In genomic region chr3:96601251-96601787, GRCm38 (mm10) we compare ENCODE assay signal across 8 mouse cellular contexts. TPM values are rescaled to one million over a fixed set of nuclear protein-coding genes. Genes with fewer than 3 reads are reported as not detected.
A peak's percentile ranks its signal among the peaks of the same experiment; 100 is the strongest.
DNase-seq lines count a peak whose midpoint lies in the region; ATAC-seq and TF ChIP-seq lines count a peak whose summit lies in the region.

No protein-coding gene starts in this region.

- DNase-seq in cerebellum, adult 18-20 months: peak; percentile 76
- peak; percentile 63 for DNase-seq in gastrocnemius, adult 18-20 months (ENCODE audit: low spot score)
- DNase-seq in hindbrain, embryonic 14.5 days (ENCODE audit: low spot score): peak; percentile 76
- peak; percentile 63 to 68 for DNase-seq in left cerebral cortex, postnatal 36 days (ENCODE audit: low spot score in 2 of 2)
- DNase-seq in midbrain, embryonic 11.5 days (ENCODE audit: low spot score, missing footprints): peak; percentile 94
- peak; percentile 60 for DNase-seq in stomach, postnatal 0 days (ENCODE audit: low spot score)

- peak overlapping the region; percentile 81 for H3K9ac ChIP-seq in hindbrain, embryonic 14.5 days
- peak overlapping the region; percentile 88 for H3K9ac ChIP-seq in midbrain, embryonic 11.5 days (ENCODE audit: low read length)
- peak overlapping the region; percentile 72 for H3K9ac ChIP-seq in stomach, postnatal 0 days (ENCODE audit: low read length)

- peak overlapping the region; percentile 61 for H3K4me2 ChIP-seq in hindbrain, embryonic 14.5 days (replicated peaks)
- H3K4me2 ChIP-seq in midbrain, embryonic 11.5 days: peak overlapping the region; percentile 71
- H3K4me2 ChIP-seq in stomach, postnatal 0 days (replicated peaks; ENCODE audit: low read depth): peak overlapping the region; percentile 69

- ATAC-seq in erythroblast, adult 5-6 weeks (replicated peaks; ENCODE audit: low FRiP score, poor library complexity, severe bottlenecking): no peak
- peak; percentile 61 for ATAC-seq in hindbrain, embryonic 14.5 days (ENCODE audit: low FRiP score)
- peak; percentile 72 for ATAC-seq in midbrain, embryonic 11.5 days (ENCODE audit: low FRiP score)
- ATAC-seq in stomach, postnatal 0 days (ENCODE audit: low FRiP score, low TSS enrichment): peak; percentile 62

- peaks cover 76% of the 10 kb centered on the region for H3K27me3 ChIP-seq in erythroblast, embryonic 14.5 days (ENCODE audit: control insufficient read depth)
- no peaks in the 10 kb centered on the region for H3K27me3 ChIP-seq in hindbrain, embryonic 14.5 days (ENCODE audit: control insufficient read depth, insufficient read depth, low read length)
- H3K27me3 ChIP-seq in midbrain, embryonic 11.5 days (ENCODE audit: control insufficient read depth, insufficient read depth, low read length): peaks cover 10% of the 10 kb centered on the region; the same call in 1 of the 2 replicates
- no peaks in the 10 kb centered on the region for H3K27me3 ChIP-seq in stomach, postnatal 0 days (ENCODE audit: control insufficient read depth, insufficient read depth, low read length)

- peak overlapping the region; percentile 60 for H3K4me3 ChIP-seq in erythroblast, embryonic 14.5 days (replicated peaks)
- peak overlapping the region; percentile 76 for H3K4me3 ChIP-seq in hindbrain, embryonic 14.5 days (replicated peaks; ENCODE audit: low read length)
- peak overlapping the region; percentile 90 for H3K4me3 ChIP-seq in midbrain, embryonic 11.5 days (ENCODE audit: low read depth, low read length)
- peak overlapping the region; percentile 61 for H3K4me3 ChIP-seq in stomach, postnatal 0 days (ENCODE audit: low read depth, low read length)

- peaks cover 12% of the 10 kb centered on the region for H3K9me3 ChIP-seq in erythroblast, embryonic 14.5 days (ENCODE audit: control insufficient read depth, low read length)
- H3K9me3 ChIP-seq in hindbrain, embryonic 14.5 days (ENCODE audit: control insufficient read depth, low read length): no peaks in the 10 kb centered on the region
- H3K9me3 ChIP-seq in midbrain, embryonic 11.5 days (ENCODE audit: control insufficient read depth, low read length): no peaks in the 10 kb centered on the region
- no peaks in the 10 kb centered on the region for H3K9me3 ChIP-seq in stomach, postnatal 0 days (ENCODE audit: control insufficient read depth, low read length)

- H3K4me1 ChIP-seq in erythroblast, embryonic 14.5 days (ENCODE audit: control insufficient read depth): peaks cover 20% of the 10 kb centered on the region
- peaks cover 59% of the 10 kb centered on the region for H3K4me1 ChIP-seq in hindbrain, embryonic 14.5 days (replicated peaks; ENCODE audit: control insufficient read depth, insufficient read depth, low read length)
- peaks cover 46% of the 10 kb centered on the region for H3K4me1 ChIP-seq in midbrain, embryonic 11.5 days (ENCODE audit: control insufficient read depth, insufficient read depth, low read length)
- H3K4me1 ChIP-seq in stomach, postnatal 0 days (replicated peaks; ENCODE audit: control insufficient read depth, insufficient read depth): 0 out of 2 replicates have a peak, but pooled peaks cover 3% of the 10 kb centered on the region

- WGBS in hindbrain, embryonic 14.5 days: under 1% methylated on average over 33 of the region's 40 CpGs
- 0% methylated on average over 34 of the region's 40 CpGs for WGBS in midbrain, embryonic 11.5 days
- under 1% methylated on average over 30 of the region's 40 CpGs for WGBS in stomach, postnatal 0 days

- peak overlapping the region; percentile 91 for H3K27ac ChIP-seq in hindbrain, embryonic 14.5 days
- peak overlapping the region; percentile 88 for H3K27ac ChIP-seq in midbrain, embryonic 11.5 days (ENCODE audit: low read depth, low read length)
- H3K27ac ChIP-seq in stomach, postnatal 0 days (replicated peaks): peak overlapping the region; percentile 97

- no peak for TF ChIP-seq CTCF in stomach, postnatal 0 days (IDR thresholded peaks at IDR 0.05; ENCODE audit: low read depth)

- intact Hi-C loops in left cerebral cortex, postnatal 36 days (cut with DNase I): no loop called here

- no peak for TF ChIP-seq EP300 in stomach, postnatal 0 days (optimal IDR thresholded peaks at IDR 0.05)

- no peaks in the 10 kb centered on the region for H3K36me3 ChIP-seq in erythroblast, embryonic 14.5 days (ENCODE audit: control insufficient read depth)
- H3K36me3 ChIP-seq in hindbrain, embryonic 14.5 days (replicated peaks; ENCODE audit: control insufficient read depth, insufficient read depth): no peaks in the 10 kb centered on the region
- H3K36me3 ChIP-seq in midbrain, embryonic 11.5 days (ENCODE audit: control insufficient read depth, insufficient read depth, low read length): no peaks in the 10 kb centered on the region
- no peaks in the 10 kb centered on the region for H3K36me3 ChIP-seq in stomach, postnatal 0 days (ENCODE audit: control insufficient read depth, insufficient read depth, low read length)

RNA-seq across cellular contexts. Expression of gene Lix1l, which starts 0.4 kb away (rescaled TPM):
- 0.01 TPM in 1 of 2 replicates, not detected in the other for polyA plus RNA-seq in erythroblast, embryonic 14.5 days (2012)
- not detected in 2 replicates for total RNA-seq in erythroblast, adult 5-6 weeks (2015; ENCODE audit: low replicate concordance)
- total RNA-seq in erythroblast, adult 5-6 weeks (2017; ENCODE audit: low replicate concordance): not detected in 2 replicates
- total RNA-seq in gastrocnemius, adult 18-20 months (2021): 1 to 10 TPM; 4.2 to 7.6 TPM
- polyA plus RNA-seq in hindbrain, embryonic 14.5 days (2014; fragmentation: Nextera tagmentation; extraction: Ambion mirVana): 6.1 and 6.4 TPM in 2 replicates
- total RNA-seq in left cerebral cortex, postnatal 36 days (2021): 10 to 100 TPM; 17.3 to 18.3 TPM
- polyA plus RNA-seq in midbrain, embryonic 11.5 days (2014; fragmentation: Nextera tagmentation; extraction: Ambion mirVana): 6.4 TPM in 2 replicates
- polyA plus RNA-seq in stomach, postnatal 0 days (2015; fragmentation: Nextera tagmentation; extraction: Ambion mirVana): 3.7 and 3.8 TPM in 2 replicates

RNA-seq across cellular contexts. Expression of gene Ankrd34a, which starts 4.9 kb away (rescaled TPM):
- not detected in 2 replicates for polyA plus RNA-seq in erythroblast, embryonic 14.5 days (2012)
- not detected in 2 replicates for total RNA-seq in erythroblast, adult 5-6 weeks (2015; ENCODE audit: low replicate concordance)
- total RNA-seq in erythroblast, adult 5-6 weeks (2017; ENCODE audit: low replicate concordance): not detected in 2 replicates
- 1 to 10 TPM; 1.0 to 1.7 TPM for total RNA-seq in gastrocnemius, adult 18-20 months (2021)
- 17.5 and 22.3 TPM in 2 replicates for polyA plus RNA-seq in hindbrain, embryonic 14.5 days (2014; fragmentation: Nextera tagmentation; extraction: Ambion mirVana)
- 10 to 100 TPM; 68.9 to 75.7 TPM for total RNA-seq in left cerebral cortex, postnatal 36 days (2021)
- polyA plus RNA-seq in midbrain, embryonic 11.5 days (2014; fragmentation: Nextera tagmentation; extraction: Ambion mirVana): 1.5 and 2.0 TPM in 2 replicates
- 1.3 TPM in 2 replicates for polyA plus RNA-seq in stomach, postnatal 0 days (2015; fragmentation: Nextera tagmentation; extraction: Ambion mirVana)

RNA-seq across cellular contexts. Expression of gene Polr3gl, which starts 7.3 kb away (rescaled TPM):
- polyA plus RNA-seq in erythroblast, embryonic 14.5 days (2012): 1.1 TPM in 2 replicates
- total RNA-seq in erythroblast, adult 5-6 weeks (2015; ENCODE audit: low replicate concordance): 7.3 and 17.7 TPM in 2 replicates
- 3.9 and 16.5 TPM in 2 replicates for total RNA-seq in erythroblast, adult 5-6 weeks (2017; ENCODE audit: low replicate concordance)
- total RNA-seq in gastrocnemius, adult 18-20 months (2021): 10 to 100 TPM; 44.0 to 56.1 TPM
- polyA plus RNA-seq in hindbrain, embryonic 14.5 days (2014; fragmentation: Nextera tagmentation; extraction: Ambion mirVana): 11.0 and 18.5 TPM in 2 replicates
- total RNA-seq in left cerebral cortex, postnatal 36 days (2021): 10 to 100 TPM; 22.5 to 29.9 TPM
- 12.1 and 14.7 TPM in 2 replicates for polyA plus RNA-seq in midbrain, embryonic 11.5 days (2014; fragmentation: Nextera tagmentation; extraction: Ambion mirVana)
- 16.1 and 20.1 TPM in 2 replicates for polyA plus RNA-seq in stomach, postnatal 0 days (2015; fragmentation: Nextera tagmentation; extraction: Ambion mirVana)

RNA-seq across cellular contexts. Expression of gene Gm16253, which starts 24.5 kb away (rescaled TPM):
- polyA plus RNA-seq in erythroblast, embryonic 14.5 days (2012): not detected in 2 replicates
- not detected in 2 replicates for total RNA-seq in erythroblast, adult 5-6 weeks (2015; ENCODE audit: low replicate concordance)
- not detected in 2 replicates for total RNA-seq in erythroblast, adult 5-6 weeks (2017; ENCODE audit: low replicate concordance)
- 1 to 10 TPM; 1.2 to 2.0 TPM for total RNA-seq in gastrocnemius, adult 18-20 months (2021)
- 0.39 TPM in 1 of 2 replicates, not detected in the other for polyA plus RNA-seq in hindbrain, embryonic 14.5 days (2014; fragmentation: Nextera tagmentation; extraction: Ambion mirVana)
- not detected for total RNA-seq in left cerebral cortex, postnatal 36 days (2021)
- 0.36 and 0.43 TPM in 2 replicates for polyA plus RNA-seq in midbrain, embryonic 11.5 days (2014; fragmentation: Nextera tagmentation; extraction: Ambion mirVana)
- 0.18 and 0.46 TPM in 2 replicates for polyA plus RNA-seq in stomach, postnatal 0 days (2015; fragmentation: Nextera tagmentation; extraction: Ambion mirVana)

RNA-seq across cellular contexts. Expression of gene Rbm8a, which starts 28.4 kb away (rescaled TPM):
- polyA plus RNA-seq in erythroblast, embryonic 14.5 days (2012): 14.3 and 18.4 TPM in 2 replicates
- 25.3 and 30.4 TPM in 2 replicates for total RNA-seq in erythroblast, adult 5-6 weeks (2015; ENCODE audit: low replicate concordance)
- 16.4 and 18.5 TPM in 2 replicates for total RNA-seq in erythroblast, adult 5-6 weeks (2017; ENCODE audit: low replicate concordance)
- total RNA-seq in gastrocnemius, adult 18-20 months (2021): 10 to 100 TPM; 24.4 to 33.3 TPM
- polyA plus RNA-seq in hindbrain, embryonic 14.5 days (2014; fragmentation: Nextera tagmentation; extraction: Ambion mirVana): 101 and 104 TPM in 2 replicates
- total RNA-seq in left cerebral cortex, postnatal 36 days (2021): 10 to 100 TPM; 37.4 to 43.7 TPM
- 181 and 193 TPM in 2 replicates for polyA plus RNA-seq in midbrain, embryonic 11.5 days (2014; fragmentation: Nextera tagmentation; extraction: Ambion mirVana)
- 70.9 and 75.5 TPM in 2 replicates for polyA plus RNA-seq in stomach, postnatal 0 days (2015; fragmentation: Nextera tagmentation; extraction: Ambion mirVana)
